Mouse (Mus musculus) spleen, postnatal 4 days (tissue): ENCODE results near the gene Gmeb2.

Experiments
- DNase-seq, 2 experiments: peaks; one replicate each; pipeline ENCODE4 v3.0.0; 2022; ENCODE audit warnings: low spot score in 2 of 2

Gmeb2 gene

DNA sequence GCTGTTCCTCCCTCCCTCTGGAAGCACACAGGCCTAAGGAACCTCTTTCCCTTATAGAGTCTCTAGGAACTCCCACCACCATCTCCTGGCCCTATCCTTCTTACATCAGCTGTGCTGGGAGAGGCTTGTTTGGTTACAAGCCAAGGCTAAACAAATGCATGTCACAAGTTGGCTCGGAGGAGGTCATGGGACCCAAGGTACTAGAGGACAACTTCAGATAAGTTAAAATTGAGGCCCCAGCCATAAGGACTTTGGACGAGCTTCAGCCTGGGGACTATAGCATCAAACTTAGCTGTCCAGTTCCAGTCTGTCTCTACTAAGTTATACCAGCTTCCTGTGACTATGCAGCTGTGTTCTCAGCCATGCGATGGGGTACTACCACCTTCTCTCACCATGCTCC is 60.7 kb downstream of the Gmeb2 start:
- no peak for DNase-seq

DNA sequence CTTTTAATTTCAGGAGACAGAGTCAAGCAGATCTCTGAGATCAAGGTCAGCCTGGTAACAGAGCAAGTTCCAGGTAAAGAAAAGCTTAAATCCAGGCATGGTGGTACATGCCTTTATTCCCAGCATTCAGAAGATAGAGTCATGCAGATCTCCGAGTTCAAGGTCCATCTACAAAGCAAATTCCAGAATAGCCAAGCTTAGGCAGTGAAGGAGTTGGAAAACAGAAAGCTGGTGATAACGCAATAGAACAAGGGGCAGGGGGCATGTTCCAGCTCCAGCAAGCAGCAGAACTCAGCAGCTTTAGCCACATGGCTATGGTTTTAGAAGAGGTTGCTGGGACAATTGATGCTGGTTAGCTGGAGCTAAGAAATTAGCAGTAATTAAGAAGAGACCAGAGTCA is 62.8 kb downstream of the Gmeb2 start:
- DNase-seq = no peak

DNA sequence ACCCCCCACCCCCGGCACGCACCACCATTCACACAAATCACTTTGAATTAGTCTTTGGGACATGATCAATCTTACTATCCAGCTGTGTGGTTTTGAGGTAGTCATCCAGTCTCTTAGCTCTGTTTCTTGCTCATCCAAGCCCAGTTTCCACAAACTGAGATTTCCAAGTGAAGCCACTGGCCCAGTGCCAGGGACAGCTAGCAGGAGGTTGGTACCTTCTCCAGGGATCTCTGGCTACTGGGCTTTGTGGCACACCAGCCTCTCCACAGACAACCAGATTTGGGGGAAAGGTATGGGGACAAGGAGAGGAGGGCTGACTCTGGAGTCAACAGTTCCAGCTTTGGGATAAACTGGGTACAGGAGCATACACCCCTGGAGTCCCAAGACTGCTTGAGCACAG is 67.5 kb downstream of the Gmeb2 start:
- no peak for DNase-seq

DNA sequence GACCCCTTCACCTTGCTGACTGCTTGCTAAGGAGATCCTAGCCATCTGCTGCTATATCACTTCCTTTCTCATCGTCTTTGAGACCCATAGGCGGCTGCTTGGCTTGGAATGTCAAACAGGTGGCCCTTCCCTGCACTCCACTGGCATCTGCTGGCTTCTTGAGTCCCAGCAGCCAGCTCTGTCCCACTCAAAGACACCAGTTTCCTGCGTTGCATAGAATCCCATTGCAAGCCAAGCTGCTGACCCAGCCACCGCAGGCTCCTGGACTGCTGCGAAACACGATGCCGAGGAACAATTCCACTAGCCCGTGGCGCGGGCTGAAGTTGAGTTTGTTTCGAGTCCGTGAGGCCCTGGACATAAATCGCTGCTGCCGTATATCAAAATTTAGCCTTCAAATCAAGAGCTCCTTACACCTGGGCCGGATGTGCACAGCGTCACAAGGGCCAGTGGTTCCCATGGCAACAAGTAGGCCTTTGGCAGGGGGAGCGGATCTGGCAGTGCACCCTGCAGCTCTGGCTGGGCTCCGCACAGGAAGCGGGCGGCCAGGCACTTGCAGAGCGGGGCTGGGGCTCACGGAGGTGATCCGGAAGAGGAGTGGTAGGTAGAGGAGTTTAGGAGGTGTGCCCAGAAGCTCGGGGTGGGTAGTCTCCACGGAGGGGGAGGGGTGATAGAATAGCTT is 68.2 kb downstream of the Gmeb2 start, which contains the start of gene Fndc11:
Gene Fndc11, plus strand, starts transcription at position 476 of the 679 bp plus-strand sequence.
- peak; percentile 72 to 83 for DNase-seq

DNA sequence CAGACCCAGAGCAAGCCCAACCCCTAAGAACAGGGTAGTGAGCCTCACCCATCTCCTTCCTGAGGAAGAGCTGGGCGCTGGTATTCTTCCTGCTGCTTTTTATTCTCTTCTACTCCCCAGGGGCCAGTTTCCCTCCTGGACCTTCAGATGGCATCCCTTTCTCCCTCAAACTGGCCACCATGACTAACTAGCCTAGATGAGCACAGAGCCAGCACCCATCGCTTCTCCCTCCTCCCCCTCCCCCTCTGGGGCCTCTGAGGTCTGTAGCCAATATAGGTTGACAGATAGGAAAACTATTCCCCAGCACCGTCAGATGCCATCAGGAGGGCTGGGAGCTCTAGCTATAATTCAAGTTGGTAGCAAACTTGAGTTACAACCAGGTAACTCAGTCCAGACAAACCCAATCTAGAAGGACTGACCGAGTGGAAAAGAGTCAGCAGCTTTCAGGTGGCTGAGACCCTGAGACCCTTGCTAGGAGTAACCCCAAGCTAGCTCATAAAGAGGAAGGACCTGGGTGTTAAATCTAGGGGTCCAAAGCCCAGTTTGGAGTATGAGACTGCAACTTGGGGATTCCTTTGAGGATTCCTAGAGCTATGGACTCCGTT is 68.9 kb downstream of the Gmeb2 start:
- DNase-seq = no peak

DNA sequence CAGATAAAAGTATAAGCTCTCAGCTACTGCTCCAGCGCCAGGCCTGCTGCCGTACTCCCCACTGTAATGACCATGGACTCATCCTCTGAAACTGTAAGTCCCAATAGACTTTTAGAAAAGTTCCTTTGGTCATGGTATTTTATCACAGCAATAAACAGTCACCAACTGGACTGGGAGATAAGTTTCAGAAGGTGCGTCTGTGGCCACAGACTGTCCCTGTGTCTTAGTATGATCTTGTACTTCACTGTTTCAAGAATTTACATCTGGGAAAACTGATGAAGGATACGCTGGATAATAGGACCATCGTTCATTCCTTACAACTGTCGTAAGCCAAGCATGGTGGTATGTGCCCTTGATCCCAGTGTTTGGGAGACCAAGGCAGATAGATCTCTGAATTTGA is 71.8 kb downstream of the Gmeb2 start:
- no peak for DNase-seq

DNA sequence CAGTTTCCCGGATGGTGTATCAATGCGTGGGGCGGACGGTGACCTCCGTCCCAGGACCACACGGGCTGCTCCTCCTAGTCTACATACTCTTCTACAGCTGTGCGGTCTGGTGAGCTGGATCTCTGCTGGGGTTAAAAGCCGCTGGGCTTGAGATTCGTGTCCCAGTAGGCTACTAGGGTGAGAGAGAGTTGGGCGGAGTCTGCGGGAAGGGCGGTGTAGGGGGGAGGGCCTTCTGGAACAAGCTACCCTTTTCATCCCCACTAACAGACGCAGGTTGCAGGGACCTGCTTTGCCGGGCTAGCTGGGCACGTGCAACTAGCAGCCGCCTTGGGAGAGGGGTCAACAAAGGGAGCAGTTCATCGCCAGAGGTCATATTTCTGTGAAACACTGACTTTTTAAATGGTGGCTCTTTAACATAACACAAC is 74.8 kb downstream of the Gmeb2 start, which contains the start of gene Srms:
Gene Srms, minus strand, starts transcription at position 165 of the 425 bp plus-strand sequence.
- DNase-seq = no peak

DNA sequence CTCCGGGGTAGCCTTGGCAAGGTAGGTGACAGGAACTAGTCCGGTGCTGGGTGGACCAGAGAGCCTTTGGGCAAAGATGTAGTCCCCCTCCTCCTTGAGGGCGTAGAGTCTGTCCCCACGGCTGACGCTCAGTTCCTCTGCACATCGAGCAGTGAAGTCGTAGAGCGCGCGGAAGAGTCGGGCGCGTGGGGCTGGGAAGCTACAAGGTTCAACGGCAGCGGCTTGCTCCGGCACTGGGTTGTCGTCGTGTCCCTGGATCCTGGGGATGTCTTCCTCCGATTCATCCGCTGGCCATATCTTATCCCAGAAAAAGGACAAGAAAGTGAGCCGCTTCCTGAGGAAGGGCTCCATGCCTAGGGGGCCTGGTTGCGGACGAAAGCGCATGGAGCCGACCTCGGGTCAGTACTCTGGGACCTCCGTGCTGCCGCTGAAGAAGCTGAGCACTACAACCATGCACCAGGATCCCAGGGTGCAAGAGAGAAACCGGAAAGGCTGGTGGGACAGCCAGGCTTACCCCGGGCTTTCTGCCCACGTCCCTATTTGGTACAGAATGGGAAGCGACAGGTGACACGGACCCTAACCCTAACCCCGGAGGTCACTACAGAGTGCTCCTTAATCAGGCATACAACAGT is 75.3 kb downstream of the Gmeb2 start:
- no peak for DNase-seq

DNA sequence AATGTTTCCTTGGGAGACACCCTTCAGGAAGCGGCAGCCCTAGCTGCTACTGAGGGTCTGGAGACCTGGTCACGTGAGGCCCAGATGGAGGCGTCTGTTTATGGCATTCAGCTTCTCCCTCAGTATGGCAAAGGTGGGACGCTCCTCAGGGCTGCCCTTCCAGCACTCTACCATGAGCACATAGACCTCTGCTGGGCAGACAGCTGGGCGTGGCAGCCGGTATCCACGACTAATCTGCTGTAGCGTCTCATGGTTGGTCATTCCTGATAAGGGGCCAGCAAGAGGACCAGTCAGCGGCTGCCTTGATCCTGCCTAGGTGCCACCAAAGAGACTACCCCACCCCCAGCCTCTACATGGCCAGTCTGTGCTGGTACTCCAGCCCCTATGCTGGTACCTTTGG is 81.7 kb downstream of the Gmeb2 start:
- DNase-seq = peak in 1 of 2 experiments; percentile 45

DNA sequence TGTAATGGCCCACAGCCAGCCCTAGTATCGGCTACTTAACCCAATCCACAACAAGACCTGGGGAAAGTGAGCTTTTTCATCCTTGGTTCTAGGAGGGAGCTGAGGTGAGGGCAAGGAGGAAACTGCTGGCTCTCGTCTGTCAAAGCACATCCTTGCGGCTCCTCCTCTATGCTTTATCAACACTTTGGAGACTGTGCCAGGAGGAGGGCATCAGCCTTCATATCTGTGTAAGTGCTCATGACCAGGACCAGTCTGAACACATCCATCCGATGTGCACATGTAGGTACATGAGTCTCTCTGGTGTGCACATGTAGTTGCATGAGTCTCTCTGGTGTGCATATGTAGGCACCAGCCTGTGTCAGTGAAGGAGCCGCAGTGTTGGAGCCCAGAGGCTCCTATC is 82.2 kb downstream of the Gmeb2 start:
- no peak for DNase-seq

DNA sequence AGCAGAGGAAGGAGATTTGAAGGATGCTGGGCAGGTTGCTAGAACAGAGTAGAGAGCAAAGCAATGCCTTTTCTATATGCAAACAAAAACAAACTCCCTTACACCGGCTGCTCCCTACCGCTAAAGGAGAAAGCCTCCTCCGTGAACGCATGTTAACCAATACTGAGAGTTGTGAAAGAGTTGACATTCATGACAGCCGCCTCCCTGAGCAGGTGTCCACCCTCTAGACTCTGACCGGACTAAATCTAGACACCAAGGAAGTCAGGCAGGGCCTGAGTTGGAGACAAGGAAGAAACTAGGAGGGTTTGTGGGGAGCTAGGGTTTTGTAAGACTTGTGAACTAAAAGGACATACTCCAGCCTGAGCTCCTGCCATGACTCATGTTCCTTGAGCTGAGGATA is 84.9 kb downstream of the Gmeb2 start:
- DNase-seq = no peak

DNA sequence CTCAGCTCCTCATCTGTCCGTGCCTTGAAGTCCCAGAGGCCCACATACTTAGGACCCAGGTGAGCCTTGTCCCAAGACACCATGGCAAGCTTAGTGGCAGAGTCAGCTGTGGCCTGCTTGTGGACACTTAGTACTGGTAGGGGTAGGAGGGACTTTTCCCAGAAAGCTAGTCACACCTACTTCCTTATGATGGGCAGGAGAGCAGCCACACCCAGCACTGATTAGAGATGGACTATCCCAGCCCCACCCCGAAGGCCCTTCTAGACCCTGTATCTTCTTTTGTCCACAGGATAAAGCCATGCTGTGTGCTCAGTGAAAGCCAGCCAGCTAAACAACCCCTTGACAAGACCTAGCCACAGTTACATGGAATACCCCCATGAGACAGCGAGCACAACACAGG is 85.4 kb downstream of the Gmeb2 start, which contains the start of gene Ptk6:
Gene Ptk6, minus strand, starts transcription at position 368 of the 400 bp plus-strand sequence.
- no peak for DNase-seq

DNA sequence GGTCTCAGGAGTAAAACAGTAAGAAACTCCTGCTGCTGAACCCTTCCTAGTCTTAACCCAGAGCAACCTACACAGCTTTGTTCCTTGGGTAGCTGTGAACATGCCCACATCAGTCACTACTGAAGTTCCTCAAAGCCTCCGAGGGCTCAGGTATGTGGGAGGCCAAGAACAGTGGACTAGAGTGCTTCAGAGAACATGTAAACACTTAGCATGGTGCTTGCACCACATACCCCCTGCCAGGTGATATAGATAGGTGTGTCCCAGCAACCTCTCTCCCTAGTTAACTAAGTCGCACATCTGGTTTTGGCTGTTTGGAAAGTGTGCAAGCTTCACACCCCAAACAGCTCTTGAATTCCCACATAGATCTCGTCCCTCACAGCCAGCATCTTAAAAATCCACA is 86.2 kb downstream of the Gmeb2 start:
- no peak for DNase-seq
